Mouse (Mus musculus) urinary bladder, adult 18-20 months (tissue): ENCODE data around the gene Gm14190.
"Not testable (repeated sequence)": the region's sequence is repeated elsewhere in the genome, so short reads cannot be mapped to it uniquely, and the experiment has no call there.

Source experiments
- DNase-seq, 2 experiments: peaks; one replicate each; pipeline ENCODE4 v3.0.0; 2022; ENCODE audit warnings: low spot score in 2 of 2, mixed read lengths in 2 of 2

The Gm14190 gene

GRCm38 (mm10) chr11:99690463-99690862 is at the start of gene Gm14190:
TSS of gene Gm14190 (minus strand) at chr11:99690740.
- DNase-seq = no peak

- DNase-seq = no peak
These were observed 43.6 kb upstream of the Gm14190 start, which contains the start of gene Gm14180 for GRCm38 (mm10) chr11:99734190-99734589. TSS of gene Gm14180 (minus strand) at chr11:99734290.

GRCm38 (mm10) chr11:99724061-99724460 is 33.5 kb upstream of the Gm14190 start:
- DNase-seq = no peak

GRCm38 (mm10) chr11:99718759-99719158 is 28.2 kb upstream of the Gm14190 start:
- no peak for DNase-seq

- not testable (repeated sequence) for DNase-seq
These were observed 5.3 kb downstream of the Gm14190 start for GRCm38 (mm10) chr11:99685235-99685634.

GRCm38 (mm10) chr11:99683481-99683880 is 7.1 kb downstream of the Gm14190 start:
- no peak for DNase-seq

- DNase-seq = no peak
These were observed 24.7 kb downstream of the Gm14190 start, which contains the start of gene Krtap4-6 for GRCm38 (mm10) chr11:99665860-99666259. TSS of gene Krtap4-6 (minus strand) at chr11:99665960.

GRCm38 (mm10) chr11:99662802-99663201 is 27.7 kb downstream of the Gm14190 start:
- no peak for DNase-seq

GRCm38 (mm10) chr11:99659256-99659655 is 31.3 kb downstream of the Gm14190 start:
- no peak for DNase-seq

- not testable (repeated sequence) for DNase-seq
These were observed 32.0 kb downstream of the Gm14190 start, which contains the start of gene Gm11563 for GRCm38 (mm10) chr11:99658467-99659010. TSS of gene Gm11563 (minus strand) at chr11:99658960.

- no peak for DNase-seq
These were observed 33.5 kb downstream of the Gm14190 start for GRCm38 (mm10) chr11:99657051-99657450.

- DNase-seq = no peak
These were observed 40.4 kb downstream of the Gm14190 start, which contains the start of gene Gm11555 for GRCm38 (mm10) chr11:99650136-99650535. TSS of gene Gm11555 (minus strand) at chr11:99650236.

GRCm38 (mm10) chr11:99646444-99646843 is 44.1 kb downstream of the Gm14190 start:
- no peak for DNase-seq

GRCm38 (mm10) chr11:99644351-99644750 is 46.2 kb downstream of the Gm14190 start:
- no peak for DNase-seq

GRCm38 (mm10) chr11:99643635-99644139 is 46.9 kb downstream of the Gm14190 start, which contains the start of gene Krtap4-7:
TSS of gene Krtap4-7 (minus strand) at chr11:99644089.
- DNase-seq = not testable (repeated sequence)

GRCm38 (mm10) chr11:99640926-99641325 is 49.6 kb downstream of the Gm14190 start:
- no peak for DNase-seq
